Mouse (Mus musculus): ENCODE data around the gene Themis2. TPM values are rescaled to one million over a fixed set of nuclear protein-coding genes. Genes with fewer than 3 reads are reported as not detected.
A peak's percentile ranks its signal among the peaks of the same experiment; 100 is the strongest.

Themis2 gene
- polyA plus RNA-seq, 1 experiment = not detected

DNA sequence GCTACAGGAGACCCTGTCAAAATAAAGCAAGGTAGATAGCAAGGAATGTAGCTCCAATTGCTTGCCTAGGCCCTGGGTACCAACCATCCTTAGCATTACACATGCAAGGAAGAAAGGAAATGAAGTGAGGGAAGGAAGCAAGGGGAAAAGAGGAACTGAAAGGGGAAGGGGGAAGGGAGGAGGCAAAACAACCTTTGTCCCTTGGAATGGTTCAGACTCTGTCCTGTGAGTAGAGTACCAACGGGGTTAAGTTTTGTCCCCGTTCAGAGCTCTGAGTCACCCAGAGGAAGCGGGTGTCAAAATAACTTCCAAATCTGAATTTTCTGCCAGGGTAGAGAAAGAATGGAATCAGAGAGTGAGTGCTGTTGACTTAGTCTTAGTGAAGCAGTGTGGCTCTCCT lies 35.9 kb downstream of the Themis2 start:
- Histone ChIP-seq H3ac (ENCODE audit: control insufficient read depth, insufficient read length) (no peak overlapping the region), H3K79me2 (ENCODE audit: control insufficient read depth, insufficient read depth) (no peaks in the 10 kb centered on the region), H3K36me3 (ENCODE audit: control insufficient read depth, insufficient read depth) (no peaks in the 10 kb centered on the region), H3K4me3 (no peak overlapping the region), H3K4me2 (ENCODE audit: low read depth) (no peak overlapping the region), H3K27me3 (ENCODE audit: control insufficient read depth, insufficient read depth, insufficient read length) (no peaks in the 10 kb centered on the region)
- TF ChIP-seq TCF12 (IDR thresholded peaks at IDR 0.05; ENCODE audit: insufficient read depth, poor library complexity, severe bottlenecking) = no peak
- TF ChIP-seq SRF (IDR thresholded peaks at IDR 0.05; ENCODE audit: control insufficient read depth, insufficient read length, low read depth) = no peak
- TF ChIP-seq TCF3 (IDR thresholded peaks at IDR 0.05; ENCODE audit: insufficient read length, low read depth) = no peak
- no peak for TF ChIP-seq REST (IDR thresholded peaks at IDR 0.05; ENCODE audit: insufficient read depth, insufficient read length)
- no peak for TF ChIP-seq POLR2A (IDR thresholded peaks at IDR 0.05; ENCODE audit: insufficient read length, low read depth)
- no peak for TF ChIP-seq MAX (IDR thresholded peaks at IDR 0.05; ENCODE audit: low read depth)
- no peak for TF ChIP-seq E2F4 (IDR thresholded peaks at IDR 0.05; ENCODE audit: insufficient read depth)
- TF ChIP-seq MYOD1 (IDR thresholded peaks at IDR 0.05; ENCODE audit: control insufficient read depth in 1 of 3, insufficient read length in 2 of 3, low read depth in 2 of 3) = no peak
- TF ChIP-seq POLR2AphosphoS2 (IDR thresholded peaks at IDR 0.05; ENCODE audit: insufficient read length, low read depth) = no peak
- TF ChIP-seq MYOG (IDR thresholded peaks at IDR 0.05; ENCODE audit: control insufficient read depth in 1 of 3, insufficient read depth in 1 of 3, insufficient read length in 2 of 3, low read depth in 2 of 3) = no peak
- no peak for TF ChIP-seq USF1 (IDR thresholded peaks at IDR 0.05; ENCODE audit: low read depth)
- TF ChIP-seq CEBPB (IDR thresholded peaks at IDR 0.05; ENCODE audit: insufficient read depth, poor library complexity, severe bottlenecking) = no peak

DNA sequence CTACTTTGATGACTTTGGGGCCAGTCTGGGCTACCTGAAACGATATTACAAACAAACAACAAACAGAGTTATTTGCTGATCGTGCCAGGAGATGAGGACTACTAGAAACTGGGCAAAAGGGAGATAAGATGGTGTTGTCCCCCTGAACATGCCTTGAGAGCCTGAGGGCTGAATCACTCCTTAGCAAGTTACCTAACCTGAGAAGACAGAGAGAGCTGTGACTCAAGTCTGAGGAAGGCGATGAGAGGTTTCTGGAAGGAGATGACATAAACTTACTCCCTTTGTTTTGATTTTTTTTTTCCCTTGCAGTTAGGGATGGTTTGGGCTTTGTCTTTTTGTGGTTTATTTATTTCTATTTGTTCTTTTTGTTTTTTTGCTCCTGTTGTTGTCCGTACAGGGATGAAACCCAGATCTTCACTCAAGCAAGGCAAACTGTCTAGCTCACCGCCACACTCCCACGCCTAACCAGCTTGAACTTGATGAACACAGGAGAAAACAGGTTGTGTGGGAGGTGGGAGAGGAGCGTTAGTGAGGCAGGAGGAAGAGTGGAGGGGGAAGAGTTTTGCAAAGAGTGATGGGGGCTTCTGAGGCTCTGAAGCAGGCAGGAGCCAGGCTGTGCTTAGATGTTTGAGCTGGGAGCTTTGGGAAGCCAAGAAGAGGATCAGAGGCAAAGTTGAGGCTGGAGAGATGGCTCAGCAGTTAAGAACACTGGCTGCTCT lies 38.4 kb downstream of the Themis2 start:
- TF ChIP-seq POLR2AphosphoS2 (IDR thresholded peaks at IDR 0.05; ENCODE audit: insufficient read length, low read depth) (no peak), REST (IDR thresholded peaks at IDR 0.05; ENCODE audit: insufficient read depth, insufficient read length) (no peak), TCF12 (IDR thresholded peaks at IDR 0.05; ENCODE audit: insufficient read depth, poor library complexity, severe bottlenecking) (no peak), CEBPB (IDR thresholded peaks at IDR 0.05; ENCODE audit: insufficient read depth, poor library complexity, severe bottlenecking) (no peak)
- Histone ChIP-seq H3K4me3 (peak overlapping the region; percentile 34), H3K4me2 (ENCODE audit: low read depth) (peak overlapping the region; percentile 95), H3K27me3 (ENCODE audit: control insufficient read depth, insufficient read depth, insufficient read length) (no peaks in the 10 kb centered on the region), H3K36me3 (ENCODE audit: control insufficient read depth, insufficient read depth) (no peaks in the 10 kb centered on the region), H3ac (ENCODE audit: control insufficient read depth, insufficient read length) (no peak overlapping the region), H3K79me2 (ENCODE audit: control insufficient read depth, insufficient read depth) (no peaks in the 10 kb centered on the region)

DNA sequence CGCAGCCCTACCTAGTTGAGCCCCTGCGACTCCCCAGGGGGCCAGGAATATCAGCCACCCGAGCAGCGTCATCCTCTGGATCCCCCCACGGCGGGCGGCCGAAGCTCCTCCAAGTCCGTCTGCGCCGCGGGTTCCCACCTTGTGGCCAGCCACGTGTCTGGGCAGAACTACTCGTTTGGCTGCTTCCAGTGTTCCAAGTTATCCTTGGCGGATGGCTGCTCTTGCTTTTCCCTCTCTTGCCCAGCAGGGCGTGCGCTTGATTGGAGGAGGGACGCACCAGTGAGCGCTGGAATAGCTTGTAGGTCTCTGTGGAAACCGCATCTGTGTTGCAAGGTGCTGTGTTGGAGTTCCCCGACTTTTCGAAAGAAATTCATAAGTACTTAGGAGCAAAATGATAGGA lies 39.2 kb downstream of the Themis2 start, which contains the start of gene Smpdl3b:
Smpdl3b (minus strand) TSS at position 279 of the 400 bp plus-strand sequence.
- H3K79me2 ChIP-seq (ENCODE audit: control insufficient read depth, insufficient read depth) = no peaks in the 10 kb centered on the region
- H3ac ChIP-seq (ENCODE audit: control insufficient read depth, insufficient read length) = no peak within 1 kb of the TSS
- no peaks in the 10 kb centered on the region for H3K36me3 ChIP-seq (ENCODE audit: control insufficient read depth, insufficient read depth)
- no peak for TF ChIP-seq POLR2AphosphoS2 (IDR thresholded peaks at IDR 0.05; ENCODE audit: insufficient read length, low read depth)
- TF ChIP-seq MYOD1 (IDR thresholded peaks at IDR 0.05; ENCODE audit: control insufficient read depth in 1 of 3, insufficient read length in 2 of 3, low read depth in 2 of 3) = no peak
- peak; percentile 65 for TF ChIP-seq MAX (IDR thresholded peaks at IDR 0.05; ENCODE audit: low read depth)
- TF ChIP-seq CEBPB (IDR thresholded peaks at IDR 0.05; ENCODE audit: insufficient read depth, poor library complexity, severe bottlenecking) = no peak
- no peak for TF ChIP-seq TCF12 (IDR thresholded peaks at IDR 0.05; ENCODE audit: insufficient read depth, poor library complexity, severe bottlenecking)
- TF ChIP-seq USF1 (IDR thresholded peaks at IDR 0.05; ENCODE audit: low read depth) = peak; percentile 32
- TF ChIP-seq POLR2A (IDR thresholded peaks at IDR 0.05; ENCODE audit: insufficient read length, low read depth) = peak; percentile 53
- no peaks in the 10 kb centered on the region for H3K27me3 ChIP-seq (ENCODE audit: control insufficient read depth, insufficient read depth, insufficient read length)
- H3K4me3 ChIP-seq = peak within 1 kb of the TSS; percentile 34
- H3K4me2 ChIP-seq (ENCODE audit: low read depth) = peak within 1 kb of the TSS; percentile 95

DNA sequence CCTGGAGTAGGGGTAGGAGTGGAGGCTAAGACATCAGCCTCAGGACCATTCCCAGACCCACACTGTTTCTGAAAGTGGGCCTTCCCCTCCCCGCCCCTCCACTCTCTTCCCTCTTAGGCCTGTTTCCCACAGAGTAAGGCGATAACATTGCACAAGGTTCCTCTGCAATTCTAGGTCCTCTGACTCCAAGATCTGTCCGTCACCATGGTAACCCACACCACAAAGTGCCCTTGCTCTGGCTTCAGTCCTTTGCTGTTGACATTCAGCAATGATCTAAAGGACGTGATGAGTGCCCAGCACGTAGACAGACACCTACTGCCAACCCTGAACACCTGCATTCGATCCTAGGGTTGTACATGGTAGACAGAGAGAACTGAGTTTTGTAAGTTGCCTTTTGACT lies 43.2 kb downstream of the Themis2 start:
- no peak overlapping the region for H3K4me3 ChIP-seq
- no peak overlapping the region for H3ac ChIP-seq (ENCODE audit: control insufficient read depth, insufficient read length)
- no peaks in the 10 kb centered on the region for H3K36me3 ChIP-seq (ENCODE audit: control insufficient read depth, insufficient read depth)
- H3K79me2 ChIP-seq (ENCODE audit: control insufficient read depth, insufficient read depth) = no peaks in the 10 kb centered on the region
- H3K4me2 ChIP-seq (ENCODE audit: low read depth) = no peak overlapping the region
- TF ChIP-seq MYOG (IDR thresholded peaks at IDR 0.05; ENCODE audit: control insufficient read depth in 1 of 3, insufficient read depth in 1 of 3, insufficient read length in 2 of 3, low read depth in 2 of 3) = no peak
- no peak for TF ChIP-seq E2F4 (IDR thresholded peaks at IDR 0.05; ENCODE audit: insufficient read depth)
- TF ChIP-seq MYOD1 (IDR thresholded peaks at IDR 0.05; ENCODE audit: control insufficient read depth in 1 of 3, insufficient read length in 2 of 3, low read depth in 2 of 3) = no peak
- no peak for TF ChIP-seq USF1 (IDR thresholded peaks at IDR 0.05; ENCODE audit: low read depth)
- TF ChIP-seq CEBPB (IDR thresholded peaks at IDR 0.05; ENCODE audit: insufficient read depth, poor library complexity, severe bottlenecking) = no peak
- no peak for TF ChIP-seq POLR2A (IDR thresholded peaks at IDR 0.05; ENCODE audit: insufficient read length, low read depth)
- TF ChIP-seq SRF (IDR thresholded peaks at IDR 0.05; ENCODE audit: control insufficient read depth, insufficient read length, low read depth) = no peak
- no peak for TF ChIP-seq POLR2AphosphoS2 (IDR thresholded peaks at IDR 0.05; ENCODE audit: insufficient read length, low read depth)
- TF ChIP-seq TCF12 (IDR thresholded peaks at IDR 0.05; ENCODE audit: insufficient read depth, poor library complexity, severe bottlenecking) = no peak
- TF ChIP-seq REST (IDR thresholded peaks at IDR 0.05; ENCODE audit: insufficient read depth, insufficient read length) = no peak
- TF ChIP-seq TCF3 (IDR thresholded peaks at IDR 0.05; ENCODE audit: insufficient read length, low read depth) = no peak
- no peak for TF ChIP-seq MAX (IDR thresholded peaks at IDR 0.05; ENCODE audit: low read depth)
- H3K27me3 ChIP-seq (ENCODE audit: control insufficient read depth, insufficient read depth, insufficient read length) = no peaks in the 10 kb centered on the region

Data from myocyte (in vitro differentiated cells).